Mouse (Mus musculus) inflammation-experienced regulatory T-cells, adult 6 months (primary cell): ENCODE measurements at regions not wholly inside any gene's neighbourhood (a gene's known extent, or its start where the extent isn't known, plus 50 kb on each side); places are given as distances from the start of the nearest gene placed in this dataset.

ENCODE experiments used
- ATAC-seq: one replicate; pipeline ENCODE4 v1.8.0; 2017

DNA sequence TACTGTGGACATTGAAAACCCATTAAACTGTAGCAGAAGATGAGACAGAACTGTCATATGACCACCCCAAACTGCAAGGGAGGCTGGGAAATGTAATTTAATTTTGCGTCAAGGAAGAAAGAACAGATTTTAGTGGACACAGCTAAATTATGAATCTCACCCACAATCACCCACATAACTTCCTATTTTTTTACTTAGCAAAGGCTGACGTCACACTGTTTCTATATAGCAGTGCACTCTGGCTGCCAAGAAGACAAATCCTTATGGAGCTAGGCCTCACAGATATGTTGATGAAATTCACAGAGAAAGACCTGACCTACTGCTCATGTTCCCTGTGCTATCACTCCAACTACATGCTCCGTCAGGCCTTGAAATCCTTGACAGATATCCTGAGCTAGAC is 118.5 kb upstream of the Lmo4 start:
- ATAC-seq = no peak

DNA sequence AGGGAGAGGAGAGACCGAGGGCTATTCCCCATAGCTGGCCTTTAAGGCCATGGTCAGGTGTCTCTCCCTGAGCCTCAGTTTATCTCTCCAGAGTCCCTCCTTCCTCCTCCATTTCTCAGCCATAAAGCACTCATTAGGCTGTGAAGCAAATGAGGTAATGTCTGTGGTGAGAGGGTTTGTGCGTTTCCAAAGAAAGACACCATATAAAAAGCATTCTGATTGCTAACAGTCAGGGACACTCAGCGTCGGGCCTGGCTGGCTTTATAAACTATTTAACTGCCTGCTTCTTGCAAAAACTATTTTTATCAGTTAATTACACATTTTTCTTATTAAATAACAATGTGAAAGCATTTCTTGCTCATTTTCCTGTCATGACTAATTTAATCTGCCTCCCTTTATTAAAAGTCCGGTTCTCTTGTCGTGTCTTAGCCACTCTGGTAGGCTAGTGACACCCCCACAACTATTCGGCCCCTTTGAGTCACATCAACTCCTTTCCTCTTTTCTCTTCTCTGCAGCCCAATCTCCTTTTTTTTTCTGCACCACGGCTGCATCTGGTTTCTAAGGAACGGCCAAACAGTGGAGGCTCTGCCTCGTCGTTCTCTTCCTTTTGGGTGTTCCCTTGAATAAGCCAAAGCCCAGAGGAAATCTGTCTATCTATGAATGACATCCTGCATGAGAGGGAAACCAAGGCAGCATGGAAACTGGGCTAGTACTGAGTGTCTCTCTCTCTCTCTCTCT is 114.6 kb upstream of the Lmo4 start:
- no peak for ATAC-seq

DNA sequence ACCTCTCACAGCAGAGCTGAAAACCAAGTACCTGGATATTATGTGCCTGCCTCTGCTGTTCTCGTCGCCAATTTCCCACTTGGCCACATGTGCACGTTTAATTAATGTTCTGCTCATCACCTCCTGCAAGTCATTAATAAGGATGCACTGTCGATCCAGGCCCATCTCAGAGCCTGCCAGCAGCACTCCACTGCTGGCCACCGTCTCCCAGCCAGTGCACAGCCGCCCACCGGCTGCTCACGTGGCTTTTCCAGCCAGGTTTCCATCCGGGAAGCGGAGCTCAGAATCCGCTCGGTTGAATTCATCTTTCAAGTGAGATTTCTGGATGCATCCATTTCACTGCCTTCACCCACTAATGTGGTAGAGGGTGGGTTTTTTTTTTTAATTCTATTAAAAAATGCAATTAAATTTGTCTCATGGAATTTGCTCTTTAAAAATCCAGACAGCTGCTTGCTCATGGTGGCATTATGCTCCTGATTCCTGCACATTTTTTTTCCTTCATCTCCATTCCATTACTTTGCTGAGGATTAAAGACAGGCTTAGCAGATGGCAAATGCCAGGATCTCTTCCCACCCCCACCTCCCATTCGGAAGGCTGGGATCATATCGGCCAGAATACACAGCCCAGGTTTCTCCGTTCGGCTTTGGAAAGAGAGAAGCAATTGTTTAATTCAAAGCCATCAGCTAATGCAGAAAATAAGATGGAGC is 113.9 kb upstream of the Lmo4 start:
- no peak for ATAC-seq

DNA sequence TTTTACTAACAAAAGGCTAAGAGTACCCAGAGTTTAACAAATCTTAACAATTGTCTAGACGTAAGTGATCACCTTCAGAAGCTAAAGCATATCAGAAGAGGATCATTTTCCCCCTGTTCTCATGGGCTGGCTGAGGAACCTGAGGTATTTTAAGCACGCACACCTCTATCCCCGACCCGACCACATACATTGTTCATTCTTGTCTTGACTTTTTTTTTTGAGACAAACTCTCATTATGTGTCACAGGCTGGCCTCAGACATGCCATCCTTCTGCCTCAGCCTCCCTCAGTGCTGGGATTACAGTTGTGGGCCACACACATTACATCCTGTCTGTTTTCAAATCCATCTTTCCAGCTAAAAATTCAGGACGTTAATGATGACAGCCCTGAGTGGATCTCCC is 105.7 kb upstream of the Lmo4 start:
- no peak for ATAC-seq

DNA sequence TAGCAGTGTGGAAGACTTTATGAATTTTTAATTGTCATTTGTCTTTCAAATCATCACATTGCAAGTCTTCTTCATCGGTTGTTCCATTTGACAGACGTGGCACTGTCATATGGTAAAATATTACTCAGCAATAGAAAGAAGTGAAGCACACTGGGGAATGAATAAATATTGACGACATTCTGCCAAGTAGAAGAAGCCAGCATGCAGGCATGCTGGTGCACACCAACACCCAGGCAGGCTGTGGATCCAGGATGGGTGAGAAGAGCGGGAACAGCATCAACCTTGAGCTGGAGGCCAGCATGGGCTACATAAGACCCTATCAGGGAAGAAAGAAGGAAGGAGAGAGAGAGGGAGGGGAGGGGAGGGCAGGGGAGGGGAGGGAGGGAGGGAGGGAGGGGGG is 103.6 kb upstream of the Lmo4 start:
- no peak for ATAC-seq

DNA sequence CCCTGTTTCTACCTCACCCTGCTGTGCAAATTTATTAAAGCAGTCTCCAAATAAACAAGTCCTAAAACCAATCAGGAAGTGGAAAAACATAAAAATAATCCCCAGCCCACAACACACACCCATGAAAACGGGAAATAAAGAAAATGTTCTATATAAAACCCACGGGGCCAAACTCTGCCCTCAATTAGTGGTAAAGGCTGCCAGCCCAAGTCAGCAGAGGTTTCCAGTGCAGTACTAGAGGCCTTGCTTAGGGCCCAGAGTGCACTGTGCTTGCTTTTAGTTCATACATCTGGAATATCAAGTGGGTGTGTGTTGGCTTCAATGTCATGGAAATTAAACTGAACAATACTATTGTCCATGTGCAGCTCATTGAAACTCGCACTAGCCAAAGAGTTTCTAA is 102.5 kb upstream of the Lmo4 start:
- no peak for ATAC-seq

DNA sequence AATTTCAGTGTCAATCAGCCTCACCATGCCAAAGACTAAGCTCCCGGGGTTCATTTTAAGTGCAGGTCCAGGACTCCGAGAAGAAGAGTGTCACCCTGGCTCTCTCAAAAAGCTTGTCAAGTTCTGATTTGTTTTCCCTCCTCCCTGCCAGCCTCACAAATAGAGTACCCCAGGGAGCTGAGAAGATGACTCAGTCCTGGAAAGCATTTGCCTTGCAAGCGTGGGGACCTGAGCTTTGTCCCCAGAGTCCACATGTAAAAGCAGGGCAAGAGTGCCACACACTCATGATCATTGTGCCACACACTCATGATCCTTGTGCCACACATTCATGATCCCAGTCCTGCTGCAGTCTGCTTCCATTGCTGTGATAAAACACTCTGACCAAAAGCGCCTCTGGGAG is 100.4 kb upstream of the Lmo4 start:
- no peak for ATAC-seq

DNA sequence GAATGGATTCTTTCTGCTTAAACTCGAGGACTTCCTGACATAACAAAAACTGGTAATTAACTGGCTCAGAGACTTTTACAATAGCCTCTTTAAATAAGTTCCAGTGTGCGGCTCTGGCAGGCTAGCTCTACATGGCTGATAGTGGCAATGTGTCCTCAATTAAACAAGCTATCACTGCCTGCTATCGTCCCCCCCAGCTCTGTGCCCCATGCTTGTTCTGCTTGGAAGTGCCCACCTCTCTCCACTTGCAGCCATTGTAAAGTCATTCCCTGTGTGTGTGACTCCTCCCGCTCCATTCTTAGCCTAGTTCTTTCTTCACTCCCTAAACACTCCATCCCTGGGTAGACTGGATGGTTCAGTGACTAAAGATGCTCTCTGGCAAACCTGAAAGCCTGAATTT is 99.9 kb upstream of the Lmo4 start:
- ATAC-seq = no peak

DNA sequence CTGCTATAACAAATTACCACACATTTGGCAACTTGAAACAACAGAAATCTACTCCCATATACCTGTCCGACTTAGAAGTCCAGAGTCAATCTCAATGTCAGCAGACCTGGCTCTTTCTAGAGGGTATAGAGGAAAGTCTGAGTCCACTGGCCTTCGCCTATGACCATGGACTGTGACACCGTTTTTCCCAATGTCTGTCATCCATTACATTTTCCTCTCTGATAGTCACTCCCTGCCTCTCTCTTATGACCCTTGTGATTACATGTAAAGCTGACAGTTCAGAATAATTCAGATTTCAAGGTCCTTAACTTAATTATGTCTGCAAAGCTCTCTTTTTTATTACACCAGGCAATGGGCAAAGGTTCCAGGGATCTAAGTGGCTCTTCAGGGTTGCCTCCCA is 97.6 kb upstream of the Lmo4 start:
- no peak for ATAC-seq

DNA sequence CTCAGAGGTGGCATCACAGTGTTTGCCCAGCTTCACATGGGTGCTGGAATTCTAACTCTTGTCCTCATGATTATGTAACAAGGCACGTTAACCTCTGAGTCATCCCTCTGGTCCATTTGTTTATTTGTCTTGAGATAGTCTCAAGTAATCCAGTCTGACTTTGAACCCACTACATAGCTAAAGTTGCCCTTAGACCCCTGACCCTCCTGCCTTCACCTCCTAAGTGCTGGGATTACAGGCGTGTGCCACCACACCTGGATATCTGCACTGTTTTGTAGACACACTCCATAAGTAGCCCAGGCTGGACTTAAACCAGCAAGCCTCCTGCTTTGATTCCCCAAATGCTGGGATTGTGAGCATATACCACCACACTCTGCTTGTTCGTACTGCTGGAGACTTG is 96.0 kb upstream of the Lmo4 start:
- no peak for ATAC-seq

DNA sequence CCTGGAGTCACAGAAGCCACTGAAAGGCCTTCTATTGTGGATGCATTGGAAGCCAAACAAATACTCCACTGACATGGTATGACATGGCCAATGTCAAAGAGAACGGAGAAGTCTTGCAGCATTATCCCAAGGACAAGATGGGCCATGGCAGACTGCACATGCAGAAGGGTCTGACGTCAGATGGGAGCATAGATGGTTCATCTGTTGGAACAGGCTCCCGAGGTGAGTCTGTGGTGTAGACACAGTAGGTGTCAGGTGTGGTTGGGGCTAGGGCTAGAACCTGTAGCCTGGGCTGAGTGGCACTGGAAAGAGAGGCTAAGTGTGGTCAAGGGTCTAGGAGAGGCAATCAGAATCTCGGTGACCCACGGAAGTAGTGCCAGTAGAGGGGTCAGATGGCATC is 94.2 kb upstream of the Lmo4 start:
- ATAC-seq = no peak

DNA sequence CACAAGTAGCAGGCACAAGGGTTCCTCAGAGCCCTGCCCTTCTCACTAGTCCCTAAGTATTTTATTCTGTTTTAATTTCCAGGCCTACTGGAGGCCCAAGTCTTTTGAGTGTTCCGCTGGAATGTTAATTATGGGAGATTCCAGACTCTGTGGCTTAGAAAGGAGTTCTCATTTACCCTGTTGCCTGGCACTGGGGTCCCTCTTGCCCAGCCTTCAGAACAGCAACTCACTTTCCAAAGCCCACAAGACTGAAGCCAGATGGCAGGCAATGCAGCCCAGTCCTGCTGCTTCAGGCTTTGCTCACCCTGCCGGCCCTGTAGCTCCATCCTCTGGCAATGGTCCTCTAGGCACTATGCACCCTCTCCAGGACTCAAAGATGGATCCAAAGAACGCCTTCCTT is 84.5 kb upstream of the Lmo4 start:
- ATAC-seq = no peak

DNA sequence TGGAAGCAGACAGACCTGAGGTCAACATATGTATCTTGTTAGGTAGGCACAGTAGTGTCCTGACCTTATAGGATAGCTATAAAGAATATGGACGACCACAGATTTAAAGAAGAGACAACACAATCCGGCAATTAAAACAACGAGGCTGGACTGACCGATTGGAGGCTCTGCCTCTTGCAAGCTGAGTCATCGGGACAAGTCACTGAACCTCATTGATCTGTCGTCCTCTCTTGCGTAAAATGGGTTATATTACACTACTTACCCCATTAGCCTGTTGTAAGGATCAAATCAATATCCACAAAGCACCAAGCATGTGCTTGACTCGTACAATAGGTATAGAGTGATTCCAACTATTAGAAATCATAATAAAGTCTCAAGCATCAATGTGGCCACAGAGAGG is 81.1 kb upstream of the Lmo4 start:
- no peak for ATAC-seq

DNA sequence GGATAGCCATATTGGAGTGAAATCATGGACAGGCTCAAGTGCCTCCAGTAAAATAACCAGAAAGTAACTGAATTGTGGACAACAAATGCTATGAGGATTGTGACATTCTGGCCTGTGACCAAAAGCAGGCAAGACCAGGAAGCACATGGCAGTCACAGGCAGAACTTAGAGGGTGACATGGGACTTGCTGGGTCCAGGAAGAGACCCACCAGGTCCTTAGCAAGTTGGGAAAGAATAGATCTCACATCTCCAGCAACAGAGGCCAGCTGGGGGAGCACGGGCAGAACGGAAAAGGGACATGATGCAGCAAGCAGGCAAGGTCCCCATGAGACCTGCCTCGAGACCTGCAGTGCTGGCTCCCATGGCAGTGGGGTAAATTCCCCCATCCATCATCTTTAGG is 79.3 kb upstream of the Lmo4 start:
- ATAC-seq = no peak

DNA sequence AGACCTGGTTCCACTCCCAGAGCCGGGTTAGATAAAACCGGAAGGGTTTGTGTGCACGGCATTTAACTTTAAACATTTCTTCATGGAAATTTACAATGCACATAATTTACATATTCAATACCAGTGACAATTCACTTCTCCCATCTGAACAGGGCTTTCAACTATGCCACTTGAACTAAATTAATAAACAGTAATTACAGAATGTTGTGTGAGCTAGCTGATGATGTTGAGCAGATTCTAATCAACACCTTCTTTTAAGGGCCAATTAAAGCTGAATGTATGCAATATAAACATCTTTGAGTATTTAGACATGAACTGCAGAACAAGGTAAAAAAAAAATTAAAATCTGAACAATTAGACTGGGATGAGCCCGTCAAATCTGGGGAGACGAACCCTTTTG is 68.1 kb upstream of the Lmo4 start:
- no peak for ATAC-seq

DNA sequence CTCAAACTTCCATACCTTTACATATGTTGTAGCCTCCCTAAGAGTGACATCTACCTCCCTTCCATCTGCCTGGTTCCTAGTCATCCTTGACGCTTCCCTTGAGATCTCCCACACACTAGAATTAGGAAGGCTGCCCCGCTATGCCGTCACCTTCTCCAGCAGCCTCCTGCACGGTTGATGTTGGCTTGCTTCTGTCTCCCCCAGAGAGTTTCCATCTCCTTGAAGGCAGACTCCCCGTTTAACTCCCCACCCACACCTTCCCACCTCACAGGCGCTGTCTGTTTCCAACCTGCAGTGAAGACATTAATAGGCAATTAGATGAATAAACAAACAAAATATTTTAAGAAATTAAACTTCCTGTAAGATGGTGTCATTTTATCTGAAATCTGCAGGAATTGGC is 65.2 kb upstream of the Lmo4 start:
- ATAC-seq = no peak

DNA sequence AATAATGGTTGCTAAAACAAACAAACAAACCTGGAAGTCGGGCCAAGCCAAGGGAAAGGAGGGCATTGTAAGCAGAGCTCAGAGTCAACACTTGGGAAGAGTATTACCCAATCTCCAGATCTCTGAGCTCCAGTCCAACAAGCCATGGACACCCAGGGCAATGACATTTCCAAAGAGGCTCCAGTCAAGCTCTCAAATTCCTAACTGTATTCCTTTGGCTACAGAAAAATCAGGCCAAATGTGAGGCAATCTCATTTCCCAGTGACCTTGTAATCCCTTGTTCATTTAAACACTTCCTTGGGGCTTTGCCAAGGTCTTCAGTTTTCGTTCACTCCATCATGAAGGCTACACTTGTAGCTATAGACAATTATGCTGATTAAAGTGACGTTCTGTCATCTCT is 59.5 kb upstream of the Lmo4 start:
- no peak for ATAC-seq

DNA sequence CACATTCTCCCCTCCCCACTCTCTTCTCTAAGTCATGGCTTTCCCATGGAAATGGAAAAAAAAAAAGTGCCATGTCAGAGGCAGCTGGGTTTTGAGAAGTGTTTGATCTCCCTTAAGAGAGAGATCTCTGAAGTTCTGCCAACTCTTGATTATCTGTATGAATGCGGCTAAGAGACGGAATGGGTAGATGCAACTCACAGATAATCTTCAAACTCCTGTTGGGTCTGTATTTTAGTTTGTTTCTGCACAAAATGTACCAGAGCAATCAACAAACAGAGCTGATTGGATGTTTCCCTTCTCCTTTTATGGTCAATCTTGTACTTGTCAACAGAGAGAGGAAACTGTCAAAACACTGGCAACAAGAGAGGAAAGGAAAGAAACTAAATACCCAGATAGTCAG is 55.9 kb upstream of the Lmo4 start:
- peak; percentile 85 for ATAC-seq

DNA sequence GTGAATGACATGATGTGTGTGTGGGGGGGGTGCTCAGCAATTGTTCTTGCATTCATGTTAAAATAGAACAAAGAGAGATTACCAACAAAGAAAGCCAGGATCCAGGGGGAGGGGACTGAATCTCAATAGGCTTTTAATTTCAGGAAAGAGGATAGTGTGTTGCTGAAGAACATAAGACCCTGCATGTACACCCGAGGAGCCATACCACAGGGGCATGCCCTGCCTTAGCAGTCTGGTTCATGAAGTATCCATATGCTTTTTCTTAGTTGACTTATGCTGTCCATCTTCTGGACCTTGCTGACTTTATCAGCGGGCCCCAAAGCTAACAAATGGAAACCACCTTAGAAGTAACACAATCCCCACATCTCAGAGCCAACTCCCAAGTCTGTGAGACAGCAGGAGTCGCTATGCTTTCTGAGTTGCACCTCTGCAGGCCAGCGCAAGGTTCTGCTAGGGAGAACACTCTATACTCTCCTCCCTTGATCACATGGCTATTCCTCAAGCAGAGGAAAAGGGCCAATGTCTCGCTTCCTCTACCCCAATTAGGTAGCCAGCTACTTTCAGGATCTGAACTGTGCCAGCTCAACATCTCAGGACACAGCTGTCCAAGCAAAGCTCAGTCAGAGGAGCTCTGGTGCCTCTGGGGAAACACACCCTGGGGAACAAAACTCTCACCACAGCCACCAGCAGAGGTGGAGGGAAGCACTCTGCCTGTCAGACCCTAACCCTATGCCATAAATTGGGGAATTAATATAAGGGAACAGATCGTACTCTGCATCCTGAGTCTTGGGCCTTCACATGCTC is 52.9 kb upstream of the Lmo4 start:
- no peak for ATAC-seq

DNA sequence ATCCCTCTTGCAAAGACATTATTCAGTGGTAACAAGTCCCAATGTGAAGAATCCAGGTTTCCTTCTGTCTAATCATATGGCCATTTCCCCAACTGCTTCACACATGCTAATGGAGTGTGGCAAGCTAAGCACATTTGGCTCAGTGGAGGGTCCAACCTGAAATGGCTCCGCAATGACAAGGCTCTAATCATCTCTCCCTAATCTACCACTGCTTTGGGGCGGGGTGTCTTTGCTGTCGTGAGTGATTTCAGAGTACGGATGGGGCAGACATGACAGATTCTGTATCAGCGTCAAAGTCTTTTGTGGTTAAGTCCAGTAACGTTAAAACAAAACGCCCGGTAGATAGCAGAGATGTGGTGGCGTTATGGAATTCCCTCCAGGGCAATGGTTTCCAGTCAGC is 52.2 kb upstream of the Lmo4 start:
- no peak for ATAC-seq

DNA sequence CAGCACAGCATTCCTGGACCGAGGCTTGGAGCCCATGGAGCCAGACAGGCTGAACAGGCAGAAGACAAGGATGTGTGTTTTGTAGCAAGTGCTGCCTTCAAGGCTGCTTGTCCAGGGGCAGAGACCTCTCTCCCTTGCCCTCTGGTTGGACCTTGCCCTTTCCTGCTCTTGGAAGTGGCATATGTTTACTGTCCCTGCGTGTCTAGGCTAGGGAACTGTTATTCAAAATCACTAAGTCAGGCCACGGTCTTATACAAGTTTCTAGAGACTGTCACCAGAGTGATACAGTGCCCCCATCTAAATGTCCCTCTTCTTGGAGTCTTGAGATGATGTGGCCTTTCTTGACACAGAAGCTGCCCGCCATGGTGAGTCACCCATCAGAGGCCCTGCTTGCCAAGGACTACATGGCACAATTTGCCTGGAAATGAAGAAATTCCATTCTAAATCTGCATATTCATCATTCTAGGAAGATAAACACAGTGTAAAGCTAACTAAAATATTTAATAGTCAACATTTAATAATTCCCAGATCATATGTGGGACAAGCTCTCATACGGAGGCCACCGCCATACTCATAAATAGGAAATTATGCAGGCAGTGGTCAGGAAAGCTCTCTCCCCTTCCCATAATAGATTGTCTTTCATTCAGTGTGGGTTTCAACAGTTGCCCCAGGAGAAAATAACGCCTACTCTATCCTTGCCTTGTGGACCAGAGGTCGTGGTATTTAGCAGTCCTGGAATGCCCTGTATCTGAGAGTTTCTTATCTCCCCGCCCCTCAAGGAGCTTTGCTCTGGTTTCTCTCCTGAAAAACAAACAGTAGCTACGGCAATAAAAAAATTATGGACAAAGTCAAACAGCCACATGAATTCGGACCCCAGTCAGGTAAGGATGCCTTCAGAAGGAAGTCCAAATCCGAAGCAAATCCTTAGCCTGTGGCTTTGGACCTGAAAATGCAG is 50.9 kb upstream of the Lmo4 start:
- no peak for ATAC-seq
